Mouse (Mus musculus) thymus, adult 2 months (tissue): ENCODE results near the gene Cyp2w1. TPM values are rescaled to one million over a fixed set of nuclear protein-coding genes. Genes with fewer than 3 reads are reported as not detected.
A peak's percentile ranks its signal among the peaks of the same experiment; 100 is the strongest.

Experiments used
- DNase-seq: peaks from one replicate; pipeline ENCODE4 v3.0.0; 2021
- H3K27ac ChIP-seq: fragments of 200-500 bp; 2 replicates; pipeline ENCODE4 v1.5.1; 2012; ENCODE audit warnings: low read length, control low read depth; ENCODE audit not compliant: control insufficient read depth, insufficient read depth
- H3K27me3 ChIP-seq: fragments of 200-500 bp; 2 replicates; pipeline ENCODE4 v1.6.1; 2012; ENCODE audit warnings: mild to moderate bottlenecking, low read length, moderate library complexity, mixed read lengths; ENCODE audit not compliant: control insufficient read depth, insufficient read depth
- H3K36me3 ChIP-seq: fragments of 200-500 bp; 2 replicates; pipeline ENCODE4 v1.6.1; 2012; ENCODE audit warnings: mild to moderate bottlenecking, low read length, moderate library complexity; ENCODE audit not compliant: control insufficient read depth, insufficient read depth
- H3K4me1 ChIP-seq: fragments of 200-500 bp; replicated peaks from 2 replicates; pipeline ENCODE4 v1.6.1; 2012; ENCODE audit warnings: low read length; ENCODE audit not compliant: control insufficient read depth, insufficient read depth
- H3K4me3 ChIP-seq: fragments of 200-500 bp; 2 replicates; pipeline ENCODE4 v1.5.1; 2012; ENCODE audit warnings: mild to moderate bottlenecking, low read length, control low read depth, moderate library complexity; ENCODE audit not compliant: control insufficient read depth, insufficient read depth
- CTCF ChIP-seq: fragments of 200-500 bp; IDR thresholded peaks from 2 replicates; pipeline ENCODE4 v1.5.1; 2012; ENCODE audit warnings: mild to moderate bottlenecking, control low read depth, low read length, moderate library complexity, borderline replicate concordance; ENCODE audit not compliant: control insufficient read depth, poor library complexity, insufficient read depth; ENCODE audit errors: extremely low read depth
- POLR2A ChIP-seq: fragments of 200-500 bp; IDR thresholded peaks from 2 replicates; pipeline ENCODE4 v1.6.1; 2012; ENCODE audit warnings: mild to moderate bottlenecking, low read length, control low read depth, moderate library complexity; ENCODE audit not compliant: control insufficient read depth, poor library complexity, insufficient read depth; ENCODE audit errors: extremely low read depth
- WGBS: fragments of 180-500 bp; shearing (Covaris S2); methylation state at CpG from one replicate; pipeline ENCODE4 v1.1.7; 2018; 5-methylcytosine and 5-hydroxymethylcytosine counted together
- polyA plus RNA-seq: library from polyadenylated mRNA; depleted of rRNA; stranded (reverse); fragments of >200 nt; gene quantifications from 2 replicates; pipeline ENCODE4 v1.2.3, GENCODE M21; 2012

The Cyp2w1 gene
- polyA plus RNA-seq, 1 experiment = 0.20 TPM

- H3K27ac ChIP-seq = no peak overlapping the region
- H3K36me3 ChIP-seq = no peaks in the 10 kb centered on the region
- TF ChIP-seq CTCF (no peak), POLR2A (no peak)
- H3K4me1 ChIP-seq = peaks cover 48% of the 10 kb centered on the region
- H3K4me3 ChIP-seq = no peak overlapping the region
- no peaks in the 10 kb centered on the region for H3K27me3 ChIP-seq
- 95% methylated on average over 2 of the region's 2 CpGs for WGBS
- no peak for DNase-seq
Measured at GRCm38 (mm10) chr5:139374841-139375240, 22.4 kb downstream of the Cyp2w1 start.

DNA sequence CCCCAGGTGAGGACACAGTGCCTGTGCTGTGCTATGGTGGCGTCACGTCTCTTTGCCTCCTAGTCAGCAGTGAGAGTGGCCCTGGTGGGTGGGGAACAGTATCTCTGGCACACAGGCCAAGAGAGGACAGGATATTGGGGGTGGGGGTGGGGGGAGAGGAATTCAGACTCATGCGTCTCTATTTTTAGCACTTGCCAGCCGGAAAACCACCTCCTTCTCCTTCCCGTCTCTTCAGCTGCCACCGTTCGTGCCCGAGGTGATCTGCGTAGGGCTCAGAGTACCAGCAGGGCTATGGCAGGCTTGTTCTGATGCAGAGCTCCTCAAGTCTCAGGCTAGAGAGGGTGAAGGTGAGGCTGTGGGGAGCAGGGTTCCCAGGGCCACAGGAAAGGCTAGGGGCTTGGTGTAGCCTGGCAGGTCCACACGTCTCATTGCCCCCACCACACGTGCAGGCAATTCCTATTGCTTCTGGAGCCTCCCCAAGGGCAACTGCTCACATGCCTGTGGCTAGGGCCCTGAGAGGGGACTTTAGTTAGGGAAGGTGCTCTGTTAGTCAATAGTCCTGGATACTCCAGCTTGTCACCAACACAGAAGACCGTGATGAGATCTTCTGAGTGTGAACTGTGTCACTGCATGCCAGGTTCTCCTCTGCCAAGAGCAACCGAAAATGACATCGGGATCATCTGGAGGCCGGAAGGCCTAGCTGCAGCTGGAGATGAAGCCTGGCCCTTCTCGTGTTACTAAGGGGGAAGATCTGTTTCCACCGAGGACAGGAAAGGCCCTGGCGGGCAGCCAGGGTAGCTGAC lies 25.3 kb downstream of the Cyp2w1 start, which contains the start of gene Gpr146:
TSS of gene Gpr146 (plus strand) at position 230 of the 803 bp plus-strand sequence.
- Histone ChIP-seq H3K27me3 (no peaks in the 10 kb centered on the region), H3K27ac (peak within 1 kb of the TSS; percentile 65), H3K4me1 (peaks cover 57% of the 10 kb centered on the region), H3K36me3 (no peaks in the 10 kb centered on the region), H3K4me3 (0 out of 2 replicates have a peak within 1 kb of the TSS, but pooled peaks have one; percentile 2)
- no peak for TF ChIP-seq CTCF
- TF ChIP-seq POLR2A = no peak
- 11% methylated on average over 18 of the region's 18 CpGs for whole genome bisulfite sequencing
- peak; percentile 50 for DNase-seq

DNA sequence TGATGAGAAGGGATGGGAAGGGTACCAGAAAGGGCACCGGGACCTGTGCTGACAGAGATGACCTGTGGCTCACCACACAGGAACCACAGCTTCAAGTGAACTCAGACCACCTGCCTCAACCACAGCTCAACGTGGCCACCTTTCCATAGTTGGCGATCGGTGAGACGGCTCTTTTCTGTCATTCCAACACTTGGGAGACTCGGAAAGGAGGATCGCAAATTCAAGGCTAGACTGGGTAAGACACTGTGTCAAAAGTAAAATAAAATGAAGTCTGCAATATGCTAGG lies 25.8 kb downstream of the Cyp2w1 start:
- DNase-seq = no peak
- H3K27ac ChIP-seq = peak overlapping the region; percentile 65
- TF ChIP-seq CTCF = no peak
- TF ChIP-seq POLR2A = no peak
- 29% methylated on average over 7 of the region's 7 CpGs for WGBS
- no peaks in the 10 kb centered on the region for H3K36me3 ChIP-seq
- no peaks in the 10 kb centered on the region for H3K27me3 ChIP-seq
- H3K4me1 ChIP-seq = peaks cover 61% of the 10 kb centered on the region
- 0 out of 2 replicates have a peak overlapping the region, but pooled peaks have one; percentile 2 for H3K4me3 ChIP-seq

DNA sequence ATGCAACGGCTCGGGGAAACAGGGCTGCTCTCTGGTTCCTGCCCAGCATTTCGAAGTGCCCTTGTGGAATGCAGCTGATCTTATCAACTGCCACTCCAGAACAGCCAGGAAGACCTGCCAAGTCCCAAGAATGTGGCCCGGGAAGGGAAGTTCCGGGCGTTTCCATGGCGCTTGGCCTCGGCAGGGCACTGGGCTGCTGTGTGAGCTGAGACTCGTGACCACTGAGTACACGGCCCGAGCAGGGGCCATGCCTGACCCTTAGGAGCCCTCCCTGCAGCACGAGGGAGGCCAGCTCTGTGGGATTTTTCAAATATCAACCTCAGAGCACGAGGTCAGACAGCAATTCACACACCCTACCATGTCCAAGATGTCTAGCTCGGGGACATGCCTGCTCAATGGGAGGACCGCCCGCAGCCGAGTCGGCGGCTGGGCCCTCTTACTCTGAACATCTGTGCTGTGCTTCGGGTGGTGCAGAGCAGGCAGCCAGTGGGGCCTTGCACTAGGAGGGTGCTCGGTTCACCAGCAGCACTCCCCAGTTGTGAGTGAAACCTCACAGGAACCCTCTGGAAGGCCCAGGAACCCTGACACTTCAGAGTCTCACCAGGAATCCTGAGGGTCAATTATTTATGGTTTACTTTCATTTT lies 26.7 kb downstream of the Cyp2w1 start:
- H3K4me1 ChIP-seq = peaks cover 65% of the 10 kb centered on the region
- WGBS = 25% methylated on average over 21 of the region's 21 CpGs
- no peak for TF ChIP-seq POLR2A
- no peak for TF ChIP-seq CTCF
- H3K4me3 ChIP-seq = peak overlapping the region; percentile 25
- no peaks in the 10 kb centered on the region for H3K27me3 ChIP-seq
- peak overlapping the region; percentile 5; the same call in 1 of the 2 replicates for H3K27ac ChIP-seq
- DNase-seq = peak; percentile 47
- no peaks in the 10 kb centered on the region for H3K36me3 ChIP-seq

GRCm38 (mm10) chr5:139379771-139380384 lies 27.5 kb downstream of the Cyp2w1 start:
- H3K27ac ChIP-seq = peak overlapping the region; percentile 5; the same call in 1 of the 2 replicates
- no peak for DNase-seq
- 23% methylated on average over 8 of the region's 8 CpGs for WGBS
- H3K4me1 ChIP-seq = peaks cover 72% of the 10 kb centered on the region
- peak overlapping the region; percentile 80 for H3K4me3 ChIP-seq
- no peaks in the 10 kb centered on the region for H3K27me3 ChIP-seq
- no peaks in the 10 kb centered on the region for H3K36me3 ChIP-seq
- TF ChIP-seq POLR2A (no peak), CTCF (no peak)
